Mouse (Mus musculus): ENCODE results near the gene Nlrp6.

DNA sequence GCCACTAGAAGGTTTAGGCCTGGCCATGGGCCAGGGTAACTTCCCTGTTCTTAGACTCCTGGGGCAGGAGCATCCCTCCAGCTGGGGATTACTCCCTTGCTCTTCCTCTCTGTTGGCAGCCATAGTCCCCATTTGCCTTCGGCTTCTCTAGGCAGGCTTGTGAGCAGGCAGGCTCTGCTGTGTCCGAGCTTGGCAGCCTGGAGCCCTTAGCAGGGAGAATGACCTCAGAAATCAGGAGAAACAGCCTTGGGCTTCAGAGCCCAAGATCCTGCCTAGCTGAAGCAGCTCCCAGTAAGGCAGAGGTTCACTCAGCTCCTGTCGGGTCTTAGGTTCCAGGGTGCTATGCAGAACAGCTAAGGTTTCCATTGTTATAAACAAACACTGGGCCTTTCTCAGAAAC lies 21.6 kb upstream of the Nlrp6 start:
- no peak for TF ChIP-seq CTCF (IDR thresholded peaks at IDR 0.05; ENCODE audit: low read depth, low read length)
- no peak for TF ChIP-seq EP300 (IDR thresholded peaks at IDR 0.05; ENCODE audit: insufficient read depth, low read depth, low read length)
- no peak for TF ChIP-seq POLR2A (IDR thresholded peaks at IDR 0.05; ENCODE audit: insufficient read depth, low read length)
